Mouse (Mus musculus) heart, embryonic 14.5 days (tissue): ENCODE data around the gene Trabd2b. TPM values are rescaled to one million over a fixed set of nuclear protein-coding genes. Genes with fewer than 3 reads are reported as not detected.

ENCODE experiments used
- polyA plus RNA-seq: library from polyadenylated mRNA; unstranded; fragments of >200 nt; fragmentation: Nextera tagmentation; extraction: Ambion mirVana; gene quantifications from 2 replicates; pipeline ENCODE4 v1.2.1, GENCODE M21; 2014

Gene Trabd2b
- polyA plus RNA-seq, 1 experiment from 2014 or later: 2.7 TPM

Other genes with a start within 250 kb of the Trabd2b start
- not detected in 2 replicates for gene Skint11, start 243.3 kb upstream of the Trabd2b start, polyA plus RNA-seq